Mouse (Mus musculus): ENCODE measurements around the gene Myo5c. TPM values are rescaled to one million over a fixed set of nuclear protein-coding genes. Genes with fewer than 3 reads are reported as not detected.
"Not testable (repeated sequence)": the region's sequence is repeated elsewhere in the genome, so short reads cannot be mapped to it uniquely, and the experiment has no call there.

Myo5c gene
- total RNA-seq, 2 experiments from 2014 or later: 3.0 to 4.2 TPM

DNA sequence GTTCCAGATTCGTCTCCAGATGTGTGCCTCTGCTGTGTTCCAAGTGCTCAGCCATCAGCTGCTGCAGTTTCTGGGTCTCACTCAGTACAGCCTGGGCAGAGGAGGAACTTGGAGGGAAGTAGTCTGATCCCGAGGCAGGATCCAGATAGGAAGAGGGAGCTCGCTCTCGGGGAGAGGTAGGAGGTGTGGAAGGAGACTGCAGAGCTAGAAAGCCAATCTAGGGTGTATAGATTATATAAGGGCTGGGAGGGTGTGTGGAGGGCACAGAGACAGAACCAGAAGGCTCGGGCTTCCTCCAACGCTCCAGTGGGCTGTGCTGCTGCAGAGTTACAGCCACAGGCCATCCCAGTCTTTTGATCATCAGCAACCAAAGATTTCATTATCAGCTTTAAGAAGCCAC, 11.2 kb downstream of the Myo5c start:
- peak in 1 of 2 experiments; percentile 91 for DNase-seq (ENCODE audit: low spot score in 2 of 2)
- intact Hi-C loops (cut with DNase I): no loop called here

- peak in 1 of 2 experiments; percentile 74 for DNase-seq (ENCODE audit: low spot score in 2 of 2)
- intact Hi-C loops (cut with DNase I): loop anchor here (2.0 kb wide), 1 partner anchor 47 kb away; no protein-coding TSS in a partner anchor
Observed at GRCm38 (mm10) chr9:75243730-75244406, 12.0 kb downstream of the Myo5c start.

DNA sequence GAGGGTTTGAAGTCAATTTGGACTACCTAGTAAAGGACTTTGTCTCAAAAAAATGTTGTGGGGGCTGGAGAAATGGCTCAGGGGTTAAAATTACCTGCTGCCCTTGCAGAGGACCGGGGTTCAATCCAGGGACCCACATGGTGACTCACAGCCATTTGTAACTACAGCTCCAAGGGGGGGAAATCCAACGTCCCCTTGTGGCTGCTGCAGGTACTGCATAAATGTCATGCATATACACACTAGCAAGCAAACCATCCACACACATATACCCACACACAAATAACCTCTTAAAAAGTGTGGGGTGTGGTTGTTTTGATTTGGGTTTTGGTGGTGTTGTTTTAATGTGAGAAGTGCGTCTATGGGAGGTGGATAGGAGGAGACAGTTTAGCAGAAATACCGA, 12.7 kb downstream of the Myo5c start:
- intact Hi-C loops (cut with DNase I): loop anchor here (2.0 kb wide), 1 partner anchor 48 kb away; no protein-coding TSS in a partner anchor
- no peak for DNase-seq (ENCODE audit: low spot score in 2 of 2)

DNA sequence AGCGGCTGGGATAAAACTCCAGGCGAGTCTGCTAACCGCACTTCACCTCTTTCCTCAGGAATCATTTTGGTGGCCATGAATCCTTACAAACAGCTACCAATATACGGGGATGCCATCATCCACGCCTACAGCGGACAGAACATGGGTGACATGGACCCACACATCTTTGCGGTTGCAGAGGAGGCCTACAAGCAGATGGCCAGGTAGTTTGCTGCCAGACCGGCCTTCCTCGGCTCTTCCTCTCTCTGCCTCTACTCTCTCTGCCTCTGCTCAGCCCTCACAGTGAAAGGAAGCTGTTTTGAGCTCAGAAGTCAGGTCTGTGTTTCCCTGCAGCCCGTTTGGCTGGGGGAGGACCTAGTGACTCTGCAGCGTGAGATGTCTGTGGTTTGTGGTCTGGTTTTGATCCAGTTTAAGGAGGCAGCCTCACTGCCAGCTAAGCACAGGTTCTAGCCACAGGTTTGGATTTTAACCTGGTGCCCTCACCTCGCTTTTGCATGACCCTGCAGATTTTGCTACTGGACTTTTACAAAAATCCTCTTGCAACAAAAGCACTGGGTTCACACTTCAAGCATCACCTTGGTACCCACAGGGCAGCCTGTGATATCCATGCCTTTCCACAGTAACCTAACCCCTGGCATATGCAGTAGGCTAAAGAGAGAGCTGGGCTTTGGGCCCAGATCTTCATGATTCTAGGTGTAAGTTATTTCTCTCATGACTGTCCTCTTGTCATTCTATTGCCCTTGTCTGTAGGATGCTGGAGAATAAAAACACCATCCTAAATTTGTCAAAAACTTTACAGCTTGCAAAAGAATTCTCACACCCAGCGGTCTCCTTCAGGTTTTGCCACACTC, 14.5 kb downstream of the Myo5c start:
- intact Hi-C loops (cut with DNase I): loop anchor here (5.0 kb wide), 1 partner anchor 34 kb away; no protein-coding TSS in a partner anchor
- peak in 1 of 2 experiments; percentile 64 for DNase-seq (ENCODE audit: low spot score in 2 of 2)

DNA sequence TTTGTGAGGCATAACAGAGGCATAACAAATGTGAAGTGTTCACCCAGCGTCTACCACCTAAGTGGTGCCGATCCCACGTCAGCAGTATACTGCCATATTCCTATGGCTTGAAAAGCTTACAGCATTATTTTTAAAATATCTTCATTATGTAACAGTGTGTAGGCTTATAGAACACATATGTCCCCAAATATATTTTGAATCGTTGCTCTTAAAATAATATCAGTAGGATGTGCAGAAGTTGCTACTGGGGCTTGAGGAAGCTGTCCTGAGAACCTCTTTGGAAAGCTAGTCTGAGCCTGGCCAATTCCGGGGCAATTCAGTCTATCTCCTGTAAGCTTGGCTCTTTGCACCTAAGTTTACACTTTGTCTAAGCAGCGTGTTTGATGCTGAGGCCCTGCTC, 16.1 kb downstream of the Myo5c start:
- peak in 1 of 2 experiments; percentile 88 for DNase-seq (ENCODE audit: low spot score in 2 of 2)
- intact Hi-C loops (cut with DNase I): loop anchor here (5.0 kb wide), 1 partner anchor 36 kb away; no protein-coding TSS in a partner anchor

GRCm38 (mm10) chr9:75248359-75248758, 16.5 kb downstream of the Myo5c start:
- DNase-seq (ENCODE audit: low spot score in 2 of 2): no peak
- intact Hi-C loops (cut with DNase I): loop anchor here (5.0 kb wide), 1 partner anchor 36 kb away; no protein-coding TSS in a partner anchor

DNA sequence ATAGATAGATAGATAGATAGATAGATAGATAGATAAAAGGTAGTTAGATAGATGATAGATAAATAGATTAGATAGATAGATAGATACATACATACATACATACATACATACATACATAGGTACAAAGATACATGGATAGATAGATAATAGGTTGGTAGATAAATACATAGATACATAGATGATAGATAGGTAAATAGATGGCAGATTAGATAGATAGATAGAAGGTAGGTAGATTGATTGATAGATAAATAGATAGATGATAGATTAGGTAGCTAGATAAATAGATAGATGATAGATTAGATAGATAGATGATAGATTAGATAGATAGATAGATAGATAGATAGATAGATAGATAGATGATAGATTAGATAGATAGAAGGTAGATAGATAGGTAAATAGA, 17.1 kb downstream of the Myo5c start:
- intact Hi-C loops (cut with DNase I): loop anchor here (5.0 kb wide), 1 partner anchor 37 kb away; no protein-coding TSS in a partner anchor
- DNase-seq (ENCODE audit: low spot score in 2 of 2): no peak

- intact Hi-C loops (cut with DNase I): not testable (repeated sequence)
- DNase-seq (ENCODE audit: low spot score in 2 of 2): peak in 1 of 2 experiments; percentile 83
Observed at GRCm38 (mm10) chr9:75253158-75253557, 21.3 kb downstream of the Myo5c start.

DNA sequence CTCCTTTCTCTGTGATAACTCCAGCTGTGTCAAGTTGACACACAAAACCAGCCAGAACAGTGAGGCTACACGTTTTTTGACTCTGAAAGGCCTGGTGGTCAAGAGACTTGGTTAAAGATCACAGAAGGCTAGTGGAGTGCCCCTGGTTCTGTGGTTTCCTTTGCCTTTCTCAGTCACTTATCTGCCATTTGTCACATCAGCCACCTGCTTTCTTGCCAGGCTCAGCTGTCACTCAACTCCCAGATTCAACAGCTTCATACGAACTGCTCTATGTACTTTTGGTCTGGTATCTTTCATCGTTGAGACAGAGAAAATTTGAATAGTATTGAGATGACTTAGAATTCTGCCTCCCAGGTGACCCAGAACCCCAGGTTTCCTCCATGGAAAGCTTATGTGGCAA, 21.9 kb downstream of the Myo5c start:
- peak in 1 of 2 experiments; percentile 44 for DNase-seq (ENCODE audit: low spot score in 2 of 2)
- intact Hi-C loops (cut with DNase I): loop anchor here (2.0 kb wide), 1 partner anchor 57 kb away; no protein-coding TSS in a partner anchor

- intact Hi-C loops (cut with DNase I): loop anchor here (2.0 kb wide), 1 partner anchor 58 kb away; no protein-coding TSS in a partner anchor
- DNase-seq (ENCODE audit: low spot score in 2 of 2): peak; percentile 57 to 92
Observed at GRCm38 (mm10) chr9:75254196-75254955, 22.6 kb downstream of the Myo5c start.

DNA sequence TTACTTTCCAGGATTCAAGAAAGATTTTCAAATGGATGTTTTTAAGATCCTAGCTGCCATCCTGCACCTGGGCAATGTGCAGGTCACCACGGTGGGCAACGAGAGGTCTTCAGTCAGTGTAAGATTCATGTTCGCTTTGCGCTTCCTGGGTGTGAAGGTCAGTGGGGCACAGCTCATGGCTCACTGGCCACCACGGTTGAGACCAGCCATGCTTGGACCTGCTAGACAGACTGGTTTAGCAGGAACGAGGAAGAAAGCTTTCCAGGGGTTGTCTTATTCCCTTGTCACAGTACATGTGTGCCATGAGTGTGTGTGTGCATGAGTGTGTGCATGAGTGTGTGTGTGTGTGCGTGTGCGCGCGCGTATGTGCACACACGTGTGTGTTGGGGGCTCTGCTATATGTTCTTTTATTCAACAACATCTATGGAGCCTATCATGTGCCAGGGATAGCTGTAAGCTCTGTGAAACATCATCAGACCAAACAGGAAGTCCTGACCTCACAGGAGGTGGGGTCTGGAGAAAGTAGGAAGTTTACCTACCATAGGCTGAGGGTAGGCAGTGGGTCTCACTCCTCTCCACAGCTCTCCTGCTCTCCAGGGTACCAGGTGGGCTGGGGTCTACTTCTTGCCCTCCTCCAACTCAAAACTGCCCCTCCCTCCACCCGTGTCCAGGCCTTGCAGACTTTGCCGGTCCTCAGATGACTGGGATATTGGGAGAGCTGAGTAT, 24.2 kb downstream of the Myo5c start:
- intact Hi-C loops (cut with DNase I): loop anchor here (2.0 kb wide), 1 partner anchor 59 kb away; no protein-coding TSS in a partner anchor
- no peak for DNase-seq (ENCODE audit: low spot score in 2 of 2)

GRCm38 (mm10) chr9:75258792-75259191, 27.0 kb downstream of the Myo5c start:
- intact Hi-C loops (cut with DNase I): no loop called here
- no peak for DNase-seq (ENCODE audit: low spot score in 2 of 2)

DNA sequence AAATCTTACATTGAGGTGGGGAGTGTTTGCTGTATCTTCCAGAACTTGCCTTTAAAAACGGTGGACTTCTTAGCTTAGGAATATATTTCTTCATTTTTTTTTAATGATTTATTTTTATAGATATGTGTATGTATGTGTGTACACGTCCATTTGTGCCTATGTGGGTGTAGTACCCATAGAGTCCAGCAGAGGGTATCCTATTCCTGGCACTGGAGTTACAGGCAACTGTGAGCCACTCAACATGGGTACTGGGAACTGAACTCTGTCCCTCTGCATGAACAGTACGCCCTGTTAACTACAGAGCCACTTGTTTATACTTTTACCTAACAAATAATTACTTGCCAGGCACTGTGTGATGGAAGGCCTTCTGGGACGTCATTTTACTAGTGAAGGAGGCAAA, 27.8 kb downstream of the Myo5c start:
- intact Hi-C loops (cut with DNase I): loop anchor here (2.0 to 5.0 kb wide), 2 partner anchors 187 to 209 kb away; partner anchors contain the start of gene Myo5a
- DNase-seq (ENCODE audit: low spot score in 2 of 2): no peak

DNA sequence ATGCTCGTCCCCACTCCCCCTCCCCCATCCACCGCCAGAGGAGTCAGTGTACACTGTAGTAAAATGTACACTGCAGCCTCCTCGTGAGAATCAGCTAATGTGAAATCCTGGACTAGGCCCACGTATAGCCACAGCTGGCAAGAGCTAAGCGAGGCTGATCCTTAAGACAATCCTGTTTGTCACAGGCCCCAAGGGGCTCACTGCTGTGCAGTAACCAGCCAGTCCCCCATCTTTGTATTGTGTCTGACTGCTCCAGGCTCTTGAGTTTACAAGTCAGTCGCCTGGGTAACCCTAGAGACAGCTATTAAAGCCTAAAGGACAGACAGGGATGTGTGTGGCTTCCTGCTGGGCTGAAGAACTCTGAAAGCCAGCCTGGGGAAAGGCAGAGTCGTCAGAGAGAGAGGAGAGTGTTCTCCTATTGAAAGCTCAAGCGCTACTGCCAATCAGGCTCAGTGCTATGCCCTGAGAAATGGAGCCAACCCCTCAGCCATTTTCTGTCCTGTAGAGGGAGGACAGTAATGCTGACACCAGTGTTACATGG, 29.6 kb downstream of the Myo5c start:
- DNase-seq (ENCODE audit: low spot score in 2 of 2): peak in 1 of 2 experiments; percentile 13
- intact Hi-C loops (cut with DNase I): loop anchor here (2.0 to 5.0 kb wide), 2 partner anchors 189 to 211 kb away; partner anchors contain the start of gene Myo5a

GRCm38 (mm10) chr9:75262235-75262826, 30.5 kb downstream of the Myo5c start:
- peak; percentile 59 to 82 for DNase-seq (ENCODE audit: low spot score in 2 of 2)
- intact Hi-C loops (cut with DNase I): loop anchor here (5.0 kb wide), 1 partner anchor 190 kb away; the partner anchor contains the start of gene Myo5a

- intact Hi-C loops (cut with DNase I): loop anchor here (5.0 kb wide), 1 partner anchor 192 kb away; the partner anchor contains the start of gene Myo5a
- DNase-seq (ENCODE audit: low spot score in 2 of 2): no peak
Observed at GRCm38 (mm10) chr9:75264008-75264718, 32.3 kb downstream of the Myo5c start.

- no peak for DNase-seq (ENCODE audit: low spot score in 2 of 2)
- intact Hi-C loops (cut with DNase I): no loop called here
Observed at GRCm38 (mm10) chr9:75267147-75267546, 35.3 kb downstream of the Myo5c start.
